Mouse (Mus musculus) brown adipose tissue, adult 24 weeks (tissue): ENCODE measurements around the gene Vmn1r33. TPM values are rescaled to one million over a fixed set of nuclear protein-coding genes. Genes with fewer than 3 reads are reported as not detected.
"Not testable (repeated sequence)": the region's sequence is repeated elsewhere in the genome, so short reads cannot be mapped to it uniquely, and the experiment has no call there.

ENCODE experiments used
- H3K27ac ChIP-seq: fragments of 200-500 bp; replicated peaks from 2 replicates; pipeline ENCODE4 v1.5.1; 2012; ENCODE audit warnings: low read depth, mild to moderate bottlenecking, low read length
- H3K4me1 ChIP-seq: fragments of 200-500 bp; 2 replicates; pipeline ENCODE4 v1.6.1; 2012; ENCODE audit warnings: low read length, mixed read lengths; ENCODE audit not compliant: control insufficient read depth, insufficient read depth, insufficient read length
- H3K4me3 ChIP-seq: fragments of 200-500 bp; 2 replicates; pipeline ENCODE4 v1.5.1; 2012; ENCODE audit warnings: low read depth, mild to moderate bottlenecking, low read length, moderate library complexity; ENCODE audit not compliant: insufficient read depth
- polyA plus RNA-seq: library from polyadenylated mRNA; stranded (reverse); fragments of >200 nt; gene quantifications from 2 replicates; pipeline ENCODE4 v1.2.4, GENCODE M21; 2012; ENCODE audit not compliant: missing spikeins, insufficient read depth, insufficient read length

Vmn1r33 gene
- polyA plus RNA-seq = not detected in 2 replicates

DNA sequence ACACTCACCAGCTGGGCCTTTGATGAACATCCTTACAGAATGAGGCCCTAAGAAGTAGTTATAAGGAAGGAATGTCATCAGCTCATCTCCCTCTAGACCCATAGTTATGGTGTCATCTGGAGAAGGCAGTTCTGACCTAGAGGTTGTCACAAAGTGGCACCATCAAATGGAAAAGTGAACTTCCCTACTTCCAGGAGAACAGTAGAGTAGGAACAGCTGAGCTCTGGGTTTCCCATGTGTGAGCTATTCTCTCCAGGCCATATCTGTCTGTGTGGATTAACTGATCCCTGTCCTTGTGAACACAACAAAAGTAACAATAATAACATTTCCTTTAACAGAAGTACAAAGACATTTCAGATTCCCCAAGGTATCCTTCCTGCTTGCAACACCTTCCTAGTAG is at the start of gene Vmn1r33:
Gene Vmn1r33, minus strand, starts transcription at position 101 of the 400 bp plus-strand sequence.
- H3K4me1 ChIP-seq, H3K4me3 ChIP-seq, H3K27ac ChIP-seq: not testable (repeated sequence)

DNA sequence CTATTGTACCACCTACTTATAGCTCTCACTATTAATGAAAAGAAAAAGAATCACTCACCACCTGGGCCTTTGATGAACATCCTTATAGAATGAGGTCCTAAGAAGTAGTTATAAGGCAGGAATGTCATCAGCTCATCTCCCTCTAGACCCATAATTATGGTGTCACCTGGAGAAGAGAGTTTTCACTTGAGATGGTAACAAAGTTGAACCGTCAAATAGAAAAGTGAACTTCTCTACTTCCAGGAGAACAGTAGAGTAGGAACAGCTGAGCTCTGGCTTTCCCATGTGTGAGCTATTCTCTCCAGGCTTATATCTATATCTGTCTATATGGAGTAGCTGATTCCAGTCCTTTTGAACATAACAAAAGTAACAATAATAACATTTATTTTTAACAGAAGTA is 25.7 kb upstream of the Vmn1r33 start, which contains the start of gene Vmn1r34:
Gene Vmn1r34, minus strand, starts transcription at position 101 of the 400 bp plus-strand sequence.
- no peaks in the 10 kb centered on the region for H3K4me1 ChIP-seq
- no peak within 1 kb of the TSS for H3K27ac ChIP-seq
- H3K4me3 ChIP-seq = no peak within 1 kb of the TSS

- Histone ChIP-seq H3K4me3 (no peak overlapping the region), H3K4me1 (no peaks in the 10 kb centered on the region), H3K27ac (no peak overlapping the region)
Observed at GRCm38 (mm10) chr6:66595804-66596203, 22.3 kb downstream of the Vmn1r33 start.

Other genes starting within 250 kb of the Vmn1r33 start
- 3.5 and 5.8 TPM in 2 replicates for gene Mad2l1, start 82.9 kb downstream of the Vmn1r33 start, polyA plus RNA-seq
- gene Vmn1r32, start 58.2 kb downstream of the Vmn1r33 start, polyA plus RNA-seq = not detected in 2 replicates
- gene Vmn1r34, start 25.6 kb upstream of the Vmn1r33 start, polyA plus RNA-seq = not detected in 2 replicates
- gene Vmn1r35, start 67.6 kb upstream of the Vmn1r33 start, polyA plus RNA-seq = not detected in 2 replicates
- not detected in 2 replicates for gene Vmn1r36, start 100.9 kb upstream of the Vmn1r33 start, polyA plus RNA-seq
- gene Vmn1r37, start 111.1 kb upstream of the Vmn1r33 start, polyA plus RNA-seq = not detected in 2 replicates
- not detected in 2 replicates for gene Vmn1r38, start 164.3 kb upstream of the Vmn1r33 start, polyA plus RNA-seq
- not detected in 2 replicates for gene Vmn1r39, start 192.3 kb upstream of the Vmn1r33 start, polyA plus RNA-seq